Mouse (Mus musculus) forebrain, embryonic 10.5 days (tissue): Measurements from ENCODE around the gene Calm2. TPM values are rescaled to one million over a fixed set of nuclear protein-coding genes. Genes with fewer than 3 reads are reported as not detected.

Experiments used
- DNase-seq: peaks from one replicate; pipeline ENCODE4 v3.0.0-alpha.2; 2017; ENCODE audit warnings: low spot score; ENCODE audit errors: extremely low spot score
- H3K27ac ChIP-seq: fragments of 300-500 bp; sonication (generic); 2 replicates; pipeline ENCODE4 v1.5.1; 2016; ENCODE audit warnings: mild to moderate bottlenecking
- H3K27me3 ChIP-seq: fragments of 300-500 bp; sonication (generic); 2 replicates; pipeline ENCODE4 v1.6.1; 2016; ENCODE audit warnings: mild to moderate bottlenecking; ENCODE audit not compliant: poor library complexity, severe bottlenecking
- H3K36me3 ChIP-seq: fragments of 300-500 bp; sonication (generic); replicated peaks from 2 replicates; pipeline ENCODE4 v1.6.1; 2016; ENCODE audit warnings: mild to moderate bottlenecking, moderate library complexity
- H3K4me1 ChIP-seq: fragments of 300-500 bp; sonication (generic); 2 replicates; pipeline ENCODE4 v1.6.1; 2016
- H3K4me3 ChIP-seq: fragments of 300-500 bp; sonication (generic); 2 replicates; pipeline ENCODE4 v1.5.1; 2016; ENCODE audit warnings: mild to moderate bottlenecking, moderate library complexity
- H3K9me3 ChIP-seq: fragments of 300-500 bp; sonication (generic); 2 replicates; pipeline ENCODE4 v1.6.1; 2016; ENCODE audit warnings: mild to moderate bottlenecking, moderate library complexity
- WGBS: fragments of 180-500 bp; shearing (Covaris S2); methylation state at CpG from one replicate; pipeline ENCODE4 v1.1.7; 2016; 5-methylcytosine and 5-hydroxymethylcytosine counted together
- polyA plus RNA-seq: library from polyadenylated mRNA; unstranded; fragments of >200 nt; fragmentation: Nextera tagmentation; extraction: Ambion mirVana; gene quantifications from 2 replicates; pipeline ENCODE4 v1.2.1, GENCODE M21; 2016

Calm2 gene
- polyA plus RNA-seq, 1 experiment from 2014 or later = 1,161 TPM

GRCm38 (mm10) chr17:87472879-87473278 is 26.1 kb upstream of the Calm2 start:
- H3K4me3 ChIP-seq = no peak overlapping the region
- no peak for DNase-seq
- peaks cover 44% of the 10 kb centered on the region for H3K27me3 ChIP-seq

GRCm38 (mm10) chr17:87471661-87472060 is 24.9 kb upstream of the Calm2 start:
- no peaks in the 10 kb centered on the region for H3K9me3 ChIP-seq
- no peak for DNase-seq
- H3K27ac ChIP-seq = no peak overlapping the region
- WGBS = 68% methylated on average over 6 of the region's 6 CpGs
- peaks cover 44% of the 10 kb centered on the region for H3K27me3 ChIP-seq
- H3K4me3 ChIP-seq = no peak overlapping the region
- H3K36me3 ChIP-seq = no peaks in the 10 kb centered on the region
- H3K4me1 ChIP-seq = peaks cover 26% of the 10 kb centered on the region

More at GRCm38 (mm10) chr17:87472879-87473278, 26.1 kb upstream of the Calm2 start:
- WGBS = 61% methylated on average over 10 of the region's 10 CpGs
- Histone ChIP-seq H3K9me3 (no peaks in the 10 kb centered on the region), H3K36me3 (no peaks in the 10 kb centered on the region), H3K27ac (no peak overlapping the region), H3K4me1 (peaks cover 26% of the 10 kb centered on the region)

- Histone ChIP-seq H3K27ac (no peak overlapping the region), H3K9me3 (no peaks in the 10 kb centered on the region), H3K27me3 (peaks cover 40% of the 10 kb centered on the region), H3K36me3 (no peaks in the 10 kb centered on the region), H3K4me3 (no peak overlapping the region), H3K4me1 (peaks cover 26% of the 10 kb centered on the region)
- DNase-seq = no peak
- 72% methylated on average over 8 of the region's 8 CpGs for WGBS
Measured at GRCm38 (mm10) chr17:87470797-87471196, 24.1 kb upstream of the Calm2 start.

DNA sequence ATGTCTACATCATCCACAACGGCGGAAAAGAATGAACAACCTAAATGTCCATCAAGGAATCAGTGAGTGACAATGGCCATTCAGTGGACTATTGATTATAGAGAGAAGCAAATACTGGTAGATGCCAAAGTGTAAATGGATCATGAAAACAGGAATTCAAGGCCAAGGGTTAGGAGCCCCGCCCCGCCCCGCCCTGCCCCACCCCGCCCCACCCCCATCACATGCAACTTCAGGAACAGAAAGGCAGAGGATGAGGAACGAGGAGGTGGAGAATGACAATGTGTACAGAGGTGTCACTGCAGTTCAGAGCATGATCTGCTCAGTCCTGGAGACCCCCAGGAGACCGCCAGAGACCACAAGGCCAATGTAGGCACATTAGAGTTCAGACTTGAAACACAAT is 23.5 kb upstream of the Calm2 start:
- no peaks in the 10 kb centered on the region for H3K36me3 ChIP-seq
- no peak overlapping the region for H3K27ac ChIP-seq
- no peak for DNase-seq
- peaks cover 35% of the 10 kb centered on the region for H3K27me3 ChIP-seq
- WGBS = 69% methylated on average over 8 of the region's 8 CpGs
- no peak overlapping the region for H3K4me3 ChIP-seq
- no peaks in the 10 kb centered on the region for H3K9me3 ChIP-seq
- peaks cover 26% of the 10 kb centered on the region for H3K4me1 ChIP-seq

- Histone ChIP-seq H3K9me3 (no peaks in the 10 kb centered on the region), H3K27ac (no peak overlapping the region), H3K27me3 (peaks cover 26% of the 10 kb centered on the region), H3K4me3 (no peak overlapping the region), H3K36me3 (no peaks in the 10 kb centered on the region), H3K4me1 (peaks cover 18% of the 10 kb centered on the region)
- DNase-seq = no peak
- WGBS = 91% methylated on average over 8 of the region's 8 CpGs
Measured at GRCm38 (mm10) chr17:87469428-87469827, 22.7 kb upstream of the Calm2 start.

DNA sequence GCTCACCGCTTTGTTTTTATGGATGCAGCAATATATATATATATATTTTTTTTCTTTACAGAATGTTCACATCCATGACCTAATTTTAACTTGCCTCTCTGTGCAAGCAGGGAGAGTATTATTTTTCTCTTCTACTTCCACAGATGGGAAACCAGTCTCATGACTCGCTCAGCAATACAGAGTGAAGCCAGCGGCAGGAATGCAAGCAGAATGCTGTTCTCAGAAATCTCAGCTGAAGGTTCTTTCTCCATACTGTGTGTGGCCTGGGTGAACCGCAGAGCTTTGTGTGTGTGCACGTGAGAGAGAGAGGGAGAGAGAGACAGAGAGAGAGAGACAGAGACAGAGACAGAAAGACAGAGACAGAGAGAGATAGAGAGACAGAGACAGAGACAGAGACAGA is 21.9 kb upstream of the Calm2 start:
- peaks cover 18% of the 10 kb centered on the region for H3K27me3 ChIP-seq
- H3K27ac ChIP-seq = no peak overlapping the region
- no peaks in the 10 kb centered on the region for H3K9me3 ChIP-seq
- no peak overlapping the region for H3K4me3 ChIP-seq
- DNase-seq = no peak
- peaks cover 10% of the 10 kb centered on the region for H3K4me1 ChIP-seq
- WGBS = 80% methylated on average over 5 of the region's 5 CpGs
- no peaks in the 10 kb centered on the region for H3K36me3 ChIP-seq

GRCm38 (mm10) chr17:87461499-87461896 is 14.8 kb upstream of the Calm2 start:
- Histone ChIP-seq H3K4me3 (no peak overlapping the region), H3K9me3 (no peaks in the 10 kb centered on the region), H3K4me1 (peaks cover 45% of the 10 kb centered on the region), H3K27me3 (peaks cover 32% of the 10 kb centered on the region), H3K36me3 (no peaks in the 10 kb centered on the region), H3K27ac (no peak overlapping the region)
- DNase-seq = no peak
- 51% methylated on average over 3 of the region's 3 CpGs for WGBS

GRCm38 (mm10) chr17:87460669-87461498 is 14.1 kb upstream of the Calm2 start:
- Histone ChIP-seq H3K27me3 (peaks cover 32% of the 10 kb centered on the region), H3K27ac (peak overlapping the region; percentile 65; the same call in 1 of the 2 replicates), H3K9me3 (no peaks in the 10 kb centered on the region), H3K36me3 (no peaks in the 10 kb centered on the region), H3K4me1 (peaks cover 45% of the 10 kb centered on the region), H3K4me3 (peak overlapping the region; percentile 32)
- WGBS = 31% methylated on average over 17 of the region's 17 CpGs
- DNase-seq = no peak

DNA sequence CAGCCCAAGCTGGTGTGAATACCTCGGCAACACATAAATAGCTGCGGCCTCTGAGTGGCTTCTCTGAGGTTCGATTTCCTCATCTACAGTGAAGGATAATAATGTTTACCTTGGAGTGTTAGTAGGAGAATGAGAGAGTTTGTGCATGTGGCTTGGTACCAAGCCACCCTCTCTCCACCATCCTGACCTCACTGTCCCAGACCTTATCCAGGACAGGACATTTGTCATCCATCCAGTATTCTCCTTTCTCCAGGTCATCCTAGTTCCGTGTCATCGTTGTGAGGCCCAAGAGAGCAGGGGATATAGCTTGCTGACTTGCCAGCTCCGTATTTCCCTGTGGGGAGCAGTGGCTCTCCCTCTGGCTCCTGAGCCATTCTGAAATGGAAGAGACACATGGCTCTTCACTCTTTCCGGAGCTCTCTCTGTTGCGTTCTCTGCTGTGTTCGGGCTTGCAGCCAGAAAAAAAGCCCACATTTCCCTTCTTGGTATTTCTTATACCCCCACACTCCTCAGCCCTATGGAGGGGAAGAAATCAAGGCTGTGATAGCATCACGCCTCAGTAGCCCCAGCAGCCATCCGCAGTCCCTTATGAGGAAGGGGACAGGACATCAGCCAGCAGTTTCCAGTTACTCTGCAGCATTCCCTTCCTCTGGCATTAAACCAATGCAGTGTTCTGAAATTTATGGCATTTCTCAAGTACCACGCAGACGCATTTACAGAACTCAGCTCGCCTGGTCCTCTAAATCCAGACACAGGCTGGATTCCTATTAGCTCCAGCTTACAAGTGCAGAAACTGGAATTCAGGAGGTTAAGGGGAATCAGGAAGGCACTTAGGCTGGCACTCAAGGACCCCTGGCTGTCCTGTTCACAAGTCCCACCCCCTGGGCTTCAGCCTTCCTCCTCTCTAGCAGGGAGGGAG is 13.3 kb upstream of the Calm2 start:
- peak; percentile 42 for DNase-seq
- Histone ChIP-seq H3K27me3 (peaks cover 32% of the 10 kb centered on the region), H3K9me3 (no peaks in the 10 kb centered on the region), H3K4me3 (peak overlapping the region; percentile 32), H3K36me3 (no peaks in the 10 kb centered on the region), H3K27ac (peak overlapping the region; percentile 65), H3K4me1 (peaks cover 45% of the 10 kb centered on the region)
- 31% methylated on average over 14 of the region's 14 CpGs for WGBS

- Histone ChIP-seq H3K27me3 (peaks cover 32% of the 10 kb centered on the region), H3K4me1 (peaks cover 45% of the 10 kb centered on the region), H3K9me3 (no peaks in the 10 kb centered on the region), H3K27ac (peak overlapping the region; percentile 65), H3K4me3 (peak overlapping the region; percentile 32), H3K36me3 (no peaks in the 10 kb centered on the region)
- DNase-seq = no peak
- 16% methylated on average over 14 of the region's 17 CpGs for WGBS
Measured at GRCm38 (mm10) chr17:87458911-87459749, 12.4 kb upstream of the Calm2 start.

- 71% methylated on average over 7 of the region's 7 CpGs for WGBS
- H3K4me1 ChIP-seq = peaks cover 45% of the 10 kb centered on the region
Measured at GRCm38 (mm10) chr17:87457961-87458360, 11.2 kb upstream of the Calm2 start.

DNA sequence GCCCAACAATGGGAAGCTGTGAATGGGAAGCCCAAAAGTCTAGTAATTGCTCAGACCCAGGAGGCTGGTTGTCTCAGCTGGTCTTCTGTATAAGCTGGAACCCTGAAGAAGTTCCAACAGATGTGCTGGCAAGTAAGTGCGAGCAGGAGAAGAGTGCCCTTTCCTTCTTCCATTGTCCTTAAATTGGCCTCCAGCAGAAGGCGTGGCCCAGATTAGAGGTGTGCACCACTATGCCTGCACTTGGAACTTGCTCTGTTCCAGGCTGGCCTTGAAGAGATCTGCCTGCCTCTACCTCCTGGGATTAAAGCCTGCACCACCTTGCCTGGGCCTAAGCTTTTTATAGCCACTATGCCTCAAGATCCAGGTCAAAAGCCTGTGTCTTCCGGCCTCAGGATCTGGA is 7.4 kb upstream of the Calm2 start:
- Histone ChIP-seq H3K9me3 (no peaks in the 10 kb centered on the region), H3K4me3 (no peak overlapping the region), H3K27me3 (no peaks in the 10 kb centered on the region; the same call in 1 of the 2 replicates), H3K4me1 (peaks cover 16% of the 10 kb centered on the region), H3K27ac (no peak overlapping the region), H3K36me3 (no peaks in the 10 kb centered on the region)
- WGBS = 88% methylated on average over 3 of the region's 3 CpGs
- no peak for DNase-seq

More at GRCm38 (mm10) chr17:87457961-87458360, 11.2 kb upstream of the Calm2 start:
- no peak for DNase-seq
- no peaks in the 10 kb centered on the region for H3K9me3 ChIP-seq
- no peak overlapping the region for H3K27ac ChIP-seq
- H3K36me3 ChIP-seq = no peaks in the 10 kb centered on the region
- H3K4me3 ChIP-seq = no peak overlapping the region
- H3K27me3 ChIP-seq = peaks cover 32% of the 10 kb centered on the region
